Mouse (Mus musculus) lung, postnatal 0 days (tissue): ENCODE data around the gene Cenpq.
A peak's percentile ranks its signal among the peaks of the same experiment; 100 is the strongest.

Experiments used
- CTCF ChIP-seq: IDR thresholded peaks from 2 replicates; pipeline ENCODE4 v1.5.1; 2016; ENCODE audit warnings: antibody characterized with exemption, mild to moderate bottlenecking
- EP300 ChIP-seq: IDR thresholded peaks from 2 replicates; pipeline ENCODE4 v1.6.1; 2016; ENCODE audit warnings: antibody characterized with exemption, mild to moderate bottlenecking, control low read depth

DNA sequence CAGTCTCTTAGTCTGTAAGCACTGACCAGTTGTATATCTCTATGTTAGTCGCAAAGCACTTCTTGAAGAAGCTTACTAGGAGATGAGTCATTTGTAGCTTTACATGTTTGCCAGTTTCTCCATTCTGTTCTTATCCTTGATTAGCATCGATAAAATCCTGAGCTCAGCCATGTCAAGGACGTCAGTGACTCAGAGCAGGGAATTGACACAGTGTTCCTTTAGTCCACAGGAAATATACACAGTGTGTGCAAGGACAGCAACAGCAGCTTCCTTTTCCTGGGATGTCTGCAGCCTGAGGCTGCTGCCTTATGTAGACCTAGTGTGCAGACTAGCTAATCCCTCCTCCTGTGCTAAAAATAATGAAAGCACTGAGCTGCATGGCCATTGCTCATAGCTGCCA, 13.7 kb upstream of the Cenpq start:
- TF ChIP-seq CTCF (no peak), EP300 (peak; percentile 58; the same call in 1 of the 2 replicates)
